Mouse (Mus musculus) bone marrow, adult 2 months (tissue): ENCODE data around the gene Vmn1r212. TPM values are rescaled to one million over a fixed set of nuclear protein-coding genes. Genes with fewer than 3 reads are reported as not detected.
"Not testable (repeated sequence)": the region's sequence is repeated elsewhere in the genome, so short reads cannot be mapped to it uniquely, and the experiment has no call there.

Source experiments
- H3K27ac ChIP-seq: fragments of 200-500 bp; 2 replicates; pipeline ENCODE4 v1.5.1; 2012; ENCODE audit warnings: low read depth, mild to moderate bottlenecking, control low read depth, inconsistent platforms, low read length; ENCODE audit not compliant: control insufficient read depth, poor library complexity, insufficient read depth
- H3K4me1 ChIP-seq: fragments of 200-500 bp; 2 replicates; pipeline ENCODE4 v1.6.1; 2011; ENCODE audit warnings: low read length; ENCODE audit not compliant: control insufficient read depth, insufficient read depth
- H3K4me3 ChIP-seq: fragments of 200-500 bp; replicated peaks from 2 replicates; pipeline ENCODE3; 2011; ENCODE audit warnings: mild to moderate bottlenecking, low read depth, low read length, control low read depth; ENCODE audit not compliant: control insufficient read depth
- CTCF ChIP-seq: fragments of 200-500 bp; IDR thresholded peaks from 2 replicates; pipeline ENCODE4 v1.5.1; 2011; ENCODE audit warnings: low read length, control low read depth; ENCODE audit not compliant: control insufficient read depth, insufficient read depth
- POLR2A ChIP-seq: fragments of 200-500 bp; IDR thresholded peaks from 2 replicates; pipeline ENCODE4 v1.6.1; 2011; ENCODE audit warnings: low read depth, mild to moderate bottlenecking, control low read depth, low read length, borderline replicate concordance; ENCODE audit not compliant: control insufficient read depth
- WGBS: fragments of 180-500 bp; shearing (Covaris S2); methylation state at CpG from one replicate; pipeline ENCODE4 v1.1.7; 2018; 5-methylcytosine and 5-hydroxymethylcytosine counted together
- polyA plus RNA-seq: library from polyadenylated mRNA; stranded (reverse); fragments of >200 nt; gene quantifications from 2 replicates; pipeline ENCODE4 v1.2.4, GENCODE M21; 2011; ENCODE audit warnings: low replicate concordance; ENCODE audit not compliant: missing spikeins, insufficient read depth, insufficient read length

Gene Vmn1r212
- polyA plus RNA-seq, result not detected in 2 replicates

GRCm38 (mm10) chr13:22884105-22884504, at the start of gene Vmn1r212:
Vmn1r212 (minus strand) TSS chr13:22884205.
- H3K4me3 ChIP-seq, result no peak within 1 kb of the TSS
- TF ChIP-seq POLR2A (no peak), CTCF (no peak)
- WGBS, result 61% methylated on average over 4 of the region's 4 CpGs
- no peak within 1 kb of the TSS for H3K27ac ChIP-seq
- no peaks in the 10 kb centered on the region for H3K4me1 ChIP-seq

GRCm38 (mm10) chr13:22879257-22879656, 4.7 kb downstream of the Vmn1r212 start:
- Histone ChIP-seq H3K4me1 (no peaks in the 10 kb centered on the region), H3K27ac (no peak overlapping the region), H3K4me3 (no peak overlapping the region)
- TF ChIP-seq POLR2A (no peak), CTCF (no peak)
- 97% methylated on average over 1 of the region's 1 CpGs for WGBS

- WGBS, result 67% methylated on average over 1 of the region's 1 CpGs
- no peak within 1 kb of the TSS for H3K27ac ChIP-seq
- H3K4me3 ChIP-seq, result no peak within 1 kb of the TSS
- TF ChIP-seq POLR2A (no peak), CTCF (no peak)
- H3K4me1 ChIP-seq, result no peaks in the 10 kb centered on the region
Measured at GRCm38 (mm10) chr13:22857461-22857860, 26.5 kb downstream of the Vmn1r212 start, which contains the start of gene Vmn1r211. Vmn1r211 (minus strand) TSS chr13:22857561.

- 58% methylated on average over 4 of the region's 4 CpGs for WGBS
- no peaks in the 10 kb centered on the region for H3K4me1 ChIP-seq
- no peak overlapping the region for H3K27ac ChIP-seq
- no peak for TF ChIP-seq CTCF
- TF ChIP-seq POLR2A, result no peak
- H3K4me3 ChIP-seq, result no peak overlapping the region
Measured at GRCm38 (mm10) chr13:22854760-22855159, 29.2 kb downstream of the Vmn1r212 start.

- H3K4me3 ChIP-seq, result no peak overlapping the region
- WGBS, result 72% methylated on average over 1 of the region's 1 CpGs
- no peak overlapping the region for H3K27ac ChIP-seq
- no peak for TF ChIP-seq POLR2A
- TF ChIP-seq CTCF, result no peak
- no peaks in the 10 kb centered on the region for H3K4me1 ChIP-seq
Measured at GRCm38 (mm10) chr13:22846798-22847197, 37.2 kb downstream of the Vmn1r212 start.

GRCm38 (mm10) chr13:22844304-22844703, 39.7 kb downstream of the Vmn1r212 start:
- WGBS, result 75% methylated on average over 3 of the region's 3 CpGs
- H3K4me1 ChIP-seq, H3K4me3 ChIP-seq, H3K27ac ChIP-seq: not testable (repeated sequence)

Other genes starting within 250 kb of the Vmn1r212 start
- gene Vmn1r207-ps, start 154.6 kb downstream of the Vmn1r212 start, polyA plus RNA-seq, result not detected in 2 replicates
- not detected in 2 replicates for gene Vmn1r208, start 106.8 kb downstream of the Vmn1r212 start, polyA plus RNA-seq
- not detected in 2 replicates for gene Vmn1r209, start 74.5 kb downstream of the Vmn1r212 start, polyA plus RNA-seq
- not detected in 2 replicates for gene Vmn1r210, start 52.9 kb downstream of the Vmn1r212 start, polyA plus RNA-seq
- not detected in 2 replicates for gene Vmn1r211, start 26.6 kb downstream of the Vmn1r212 start, polyA plus RNA-seq
- not detected in 2 replicates for gene Vmn1r213, start 123.5 kb upstream of the Vmn1r212 start, polyA plus RNA-seq
- not detected in 2 replicates for gene Vmn1r214, start 146.2 kb upstream of the Vmn1r212 start, polyA plus RNA-seq
- not detected in 2 replicates for gene Vmn1r215, start 183.8 kb upstream of the Vmn1r212 start, polyA plus RNA-seq
- not detected in 2 replicates for gene Vmn1r217, start 234.0 kb upstream of the Vmn1r212 start, polyA plus RNA-seq
- gene Vmn1r218, start 248.9 kb upstream of the Vmn1r212 start, polyA plus RNA-seq, result 0.22 TPM in 1 of 2 replicates, not detected in the other